ENCODE assay signal across 27 mouse cellular contexts in the genomic region with DNA sequence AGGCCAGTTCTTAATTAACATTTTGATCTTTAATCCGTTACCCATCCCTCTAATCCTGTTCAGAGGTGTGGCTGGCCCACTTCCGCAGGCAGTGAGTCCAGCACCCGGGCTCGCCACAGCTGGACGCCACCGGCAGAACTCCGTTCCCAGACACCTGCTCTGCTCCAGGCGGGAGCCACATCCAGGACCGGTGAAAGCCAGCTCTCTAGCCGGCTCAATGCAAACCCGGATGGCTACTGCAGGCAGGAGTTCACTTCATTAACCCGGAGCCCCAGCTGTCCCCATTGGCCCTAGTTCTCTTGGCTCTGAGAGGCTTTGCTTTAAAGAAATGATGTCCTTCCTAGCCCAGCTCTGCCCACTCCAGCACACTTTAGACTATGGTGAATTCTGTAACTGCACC.
DNase-seq lines count a peak whose midpoint lies in the region; ATAC-seq and TF ChIP-seq lines count a peak whose summit lies in the region.
"Had no signal": no experiment of that assay in that cellular context is flagged by ENCODE, and none has a peak within 500 bp of the region (broad histone marks: within the 10 kb centered on the region; RNA-seq: fewer than 3 reads in every experiment).

No protein-coding gene starts in this region.

- WGBS in embryonic facial prominence, embryonic 14.5 days = 53% methylated on average over 12 of the region's 12 CpGs
- 50% methylated on average over 12 of the region's 12 CpGs for WGBS in embryonic facial prominence, embryonic 10.5 days
- 45% methylated on average over 12 of the region's 12 CpGs for WGBS in hindbrain, embryonic 16.5 days
- WGBS in hindbrain, embryonic 12.5 days = 52% methylated on average over 12 of the region's 12 CpGs
- WGBS in midbrain, embryonic 12.5 days = 24% methylated on average over 12 of the region's 12 CpGs
- WGBS in midbrain, embryonic 13.5 days = 19% methylated on average over 12 of the region's 12 CpGs
- 91% methylated on average over 12 of the region's 12 CpGs for WGBS in thymus, adult 2 months

- no peak overlapping the region for H3K27ac ChIP-seq in embryonic facial prominence, embryonic 14.5 days (replicated peaks; ENCODE audit: low read depth, low read length)
- no peak overlapping the region for H3K27ac ChIP-seq in embryonic facial prominence, embryonic 10.5 days (replicated peaks)
- no peak overlapping the region for H3K27ac ChIP-seq in hindbrain, embryonic 16.5 days (ENCODE audit: low read depth, low read length)
- H3K27ac ChIP-seq in hindbrain, embryonic 12.5 days = no peak overlapping the region
- H3K27ac ChIP-seq in midbrain, embryonic 12.5 days (replicated peaks) = peak overlapping the region; percentile 42; the same call in 1 of the 2 replicates
- no peak overlapping the region for H3K27ac ChIP-seq in midbrain, embryonic 13.5 days
- H3K27ac ChIP-seq in thymus, adult 2 months (ENCODE audit: control insufficient read depth, insufficient read depth, low read length) = no peak overlapping the region
- H3K27ac ChIP-seq: embryonic facial prominence, embryonic 12.5 days; forebrain, embryonic 13.5 days; hindbrain, embryonic 15.5 days; intestine, embryonic 15.5 days; kidney, postnatal 0 days; left cerebral cortex, adult 2 months; limb, embryonic 13.5 days; stomach, embryonic 15.5 days had no signal

- TF ChIP-seq POLR2A in thymus, adult 2 months (IDR thresholded peaks at IDR 0.05; ENCODE audit: control insufficient read depth, extremely low read depth, insufficient read depth, low read length, poor library complexity) = no peak

- no peak overlapping the region for H3K4me3 ChIP-seq in embryonic facial prominence, embryonic 14.5 days (ENCODE audit: low read depth, low read length)
- H3K4me3 ChIP-seq in embryonic facial prominence, embryonic 10.5 days = no peak overlapping the region
- H3K4me3 ChIP-seq in hindbrain, embryonic 16.5 days (ENCODE audit: low read length) = no peak overlapping the region
- H3K4me3 ChIP-seq in hindbrain, embryonic 12.5 days = no peak overlapping the region
- H3K4me3 ChIP-seq in midbrain, embryonic 12.5 days = no peak overlapping the region
- no peak overlapping the region for H3K4me3 ChIP-seq in midbrain, embryonic 13.5 days (replicated peaks)
- no peak overlapping the region for H3K4me3 ChIP-seq in thymus, adult 2 months (ENCODE audit: control insufficient read depth, insufficient read depth, low read length)
- H3K4me3 ChIP-seq: embryonic facial prominence, embryonic 12.5 days; forebrain, embryonic 13.5 days; hindbrain, embryonic 15.5 days; intestine, embryonic 15.5 days; left cerebral cortex, adult 2 months; limb, embryonic 13.5 days; stomach, embryonic 15.5 days had no signal

- H3K36me3 ChIP-seq in embryonic facial prominence, embryonic 14.5 days (ENCODE audit: control insufficient read depth, insufficient read depth, low read length) = no peaks in the 10 kb centered on the region
- no peaks in the 10 kb centered on the region for H3K36me3 ChIP-seq in embryonic facial prominence, embryonic 10.5 days (replicated peaks)
- no peaks in the 10 kb centered on the region for H3K36me3 ChIP-seq in hindbrain, embryonic 16.5 days (ENCODE audit: control insufficient read depth, insufficient read depth, low read length)
- no peaks in the 10 kb centered on the region for H3K36me3 ChIP-seq in hindbrain, embryonic 12.5 days
- H3K36me3 ChIP-seq in midbrain, embryonic 12.5 days = no peaks in the 10 kb centered on the region
- no peaks in the 10 kb centered on the region for H3K36me3 ChIP-seq in midbrain, embryonic 13.5 days
- H3K36me3 ChIP-seq in thymus, adult 2 months (ENCODE audit: control insufficient read depth, insufficient read depth, low read length) = no peaks in the 10 kb centered on the region
- H3K36me3 ChIP-seq: embryonic facial prominence, embryonic 12.5 days; hindbrain, embryonic 15.5 days; intestine, embryonic 15.5 days; limb, embryonic 13.5 days; stomach, embryonic 15.5 days had no signal

- H3K9me3 ChIP-seq in embryonic facial prominence, embryonic 14.5 days (ENCODE audit: control insufficient read depth, low read length) = no peaks in the 10 kb centered on the region
- no peaks in the 10 kb centered on the region for H3K9me3 ChIP-seq in embryonic facial prominence, embryonic 10.5 days
- no peaks in the 10 kb centered on the region for H3K9me3 ChIP-seq in hindbrain, embryonic 16.5 days (ENCODE audit: control insufficient read depth, low read length)
- no peaks in the 10 kb centered on the region for H3K9me3 ChIP-seq in hindbrain, embryonic 12.5 days (replicated peaks)
- H3K9me3 ChIP-seq in midbrain, embryonic 12.5 days = no peaks in the 10 kb centered on the region
- H3K9me3 ChIP-seq in midbrain, embryonic 13.5 days = no peaks in the 10 kb centered on the region
- H3K9me3 ChIP-seq: embryonic facial prominence, embryonic 12.5 days; forebrain, embryonic 13.5 days; hindbrain, embryonic 15.5 days; intestine, embryonic 15.5 days; limb, embryonic 13.5 days; stomach, embryonic 15.5 days had no signal

- DNase-seq in embryonic facial prominence, embryonic 14.5 days (ENCODE audit: low spot score) = no peak
- no peak for DNase-seq in embryonic facial prominence, embryonic 10.5 days (ENCODE audit: low spot score)
- DNase-seq in retina, embryonic 14.5 days (ENCODE audit: low spot score) = peak; percentile 57
- DNase-seq in thymus, adult 2 months = no peak
- DNase-seq: adrenal gland, postnatal 14 days; cerebellum, adult 18-20 months; cerebellum, postnatal 36 days; gastrocnemius, postnatal 14 days; heart, postnatal 14 days; kidney, adult 2 months; lung, postnatal 36 days; right cerebral cortex, postnatal 25 days; thymus, postnatal 25 days had no signal

- no peaks in the 10 kb centered on the region for H3K27me3 ChIP-seq in embryonic facial prominence, embryonic 14.5 days (replicated peaks; ENCODE audit: control insufficient read depth, insufficient read depth, low read length)
- H3K27me3 ChIP-seq in embryonic facial prominence, embryonic 10.5 days (replicated peaks; ENCODE audit: low read depth, poor library complexity, severe bottlenecking) = no peaks in the 10 kb centered on the region
- no peaks in the 10 kb centered on the region for H3K27me3 ChIP-seq in hindbrain, embryonic 16.5 days (replicated peaks; ENCODE audit: control insufficient read depth, insufficient read depth, low read length)
- no peaks in the 10 kb centered on the region for H3K27me3 ChIP-seq in hindbrain, embryonic 12.5 days
- H3K27me3 ChIP-seq in midbrain, embryonic 12.5 days = no peaks in the 10 kb centered on the region
- H3K27me3 ChIP-seq in midbrain, embryonic 13.5 days = no peaks in the 10 kb centered on the region
- no peaks in the 10 kb centered on the region for H3K27me3 ChIP-seq in thymus, adult 2 months (ENCODE audit: control insufficient read depth, insufficient read depth, low read length)
- H3K27me3 ChIP-seq: embryonic facial prominence, embryonic 12.5 days; forebrain, embryonic 13.5 days; hindbrain, embryonic 15.5 days; intestine, embryonic 15.5 days; limb, embryonic 13.5 days; stomach, embryonic 15.5 days had no signal

- H3K9ac ChIP-seq in embryonic facial prominence, embryonic 14.5 days (ENCODE audit: low read depth, low read length) = 0 out of 2 replicates have a peak overlapping the region, but pooled peaks have one; percentile 8
- H3K9ac ChIP-seq in hindbrain, embryonic 16.5 days (ENCODE audit: low read depth, low read length) = no peak overlapping the region
- no peak overlapping the region for H3K9ac ChIP-seq in hindbrain, embryonic 12.5 days
- H3K9ac ChIP-seq in midbrain, embryonic 12.5 days (replicated peaks) = no peak overlapping the region
- no peak overlapping the region for H3K9ac ChIP-seq in midbrain, embryonic 13.5 days (replicated peaks)
- H3K9ac ChIP-seq: embryonic facial prominence, embryonic 12.5 days; forebrain, embryonic 13.5 days; hindbrain, embryonic 15.5 days; intestine, embryonic 15.5 days; limb, embryonic 13.5 days; stomach, embryonic 15.5 days had no signal

- H3K4me2 ChIP-seq in embryonic facial prominence, embryonic 14.5 days (ENCODE audit: low read depth, low read length) = no peak overlapping the region
- no peak overlapping the region for H3K4me2 ChIP-seq in hindbrain, embryonic 16.5 days (ENCODE audit: low read length)
- no peak overlapping the region for H3K4me2 ChIP-seq in hindbrain, embryonic 12.5 days (replicated peaks)
- no peak overlapping the region for H3K4me2 ChIP-seq in midbrain, embryonic 12.5 days (replicated peaks)
- H3K4me2 ChIP-seq in midbrain, embryonic 13.5 days (replicated peaks) = no peak overlapping the region
- H3K4me2 ChIP-seq: embryonic facial prominence, embryonic 12.5 days; forebrain, embryonic 13.5 days; hindbrain, embryonic 15.5 days; intestine, embryonic 15.5 days; limb, embryonic 13.5 days; liver, embryonic 11.5 days; stomach, embryonic 15.5 days had no signal

- no peak for TF ChIP-seq CTCF in thymus, adult 2 months (IDR thresholded peaks at IDR 0.05; ENCODE audit: borderline replicate concordance, control insufficient read depth, extremely low read depth, insufficient read depth, low read length, poor library complexity)

- peaks cover 12% of the 10 kb centered on the region for H3K4me1 ChIP-seq in embryonic facial prominence, embryonic 14.5 days (ENCODE audit: control insufficient read depth, insufficient read depth, low read length)
- peaks cover 75% of the 10 kb centered on the region for H3K4me1 ChIP-seq in embryonic facial prominence, embryonic 10.5 days
- H3K4me1 ChIP-seq in hindbrain, embryonic 16.5 days (ENCODE audit: control insufficient read depth, insufficient read depth, low read depth, low read length) = peaks cover 12% of the 10 kb centered on the region
- peaks cover 54% of the 10 kb centered on the region for H3K4me1 ChIP-seq in hindbrain, embryonic 12.5 days
- peaks cover 50% of the 10 kb centered on the region for H3K4me1 ChIP-seq in midbrain, embryonic 12.5 days
- H3K4me1 ChIP-seq in midbrain, embryonic 13.5 days (replicated peaks) = peaks cover 59% of the 10 kb centered on the region
- no peaks in the 10 kb centered on the region for H3K4me1 ChIP-seq in thymus, adult 2 months (replicated peaks; ENCODE audit: control insufficient read depth, insufficient read depth, low read length)

- ATAC-seq in embryonic facial prominence, embryonic 14.5 days (ENCODE audit: low read depth) = no peak
- ATAC-seq in hindbrain, embryonic 16.5 days = 0 out of 2 replicates have a peak, but pooled peaks have one; percentile 26
- no peak for ATAC-seq in hindbrain, embryonic 12.5 days (ENCODE audit: low FRiP score)
- ATAC-seq in midbrain, embryonic 12.5 days (ENCODE audit: low FRiP score, low read depth) = 0 out of 2 replicates have a peak, but pooled peaks have one; percentile 12
- no peak for ATAC-seq in midbrain, embryonic 13.5 days
- ATAC-seq: forebrain, embryonic 13.5 days; intestine, embryonic 15.5 days; Patski had no signal

Comparison
In these comparisons a context has a peak if more than half of its experiments do, and no peak if none do; other contexts are left out.
1. ATAC-seq: peak in hindbrain, embryonic 16.5 days (single experiment) and midbrain, embryonic 12.5 days (single experiment); none in embryonic facial prominence, embryonic 14.5 days (single experiment), hindbrain, embryonic 12.5 days (single experiment) and midbrain, embryonic 13.5 days (single experiment).